Mouse (Mus musculus) megakaryocyte, adult 5-6 weeks (primary cell): Measurements from ENCODE around the gene Kdelr3. TPM values are rescaled to one million over a fixed set of nuclear protein-coding genes. Genes with fewer than 3 reads are reported as not detected.

Source experiments
- ATAC-seq: 2 replicates; pipeline ENCODE4 v1.8.0; 2016; ENCODE audit warnings: mild to moderate bottlenecking, inconsistent platforms; ENCODE audit not compliant: poor library complexity, severe bottlenecking
- total RNA-seq, 2 experiments: library from RNA; stranded (forward) in 1 of 2; stranded (reverse) in 1 of 2; fragments of 153-499, 151-499 nt in 1 of 2; fragments of 221-1000, 200-1000 nt in 1 of 2; gene quantifications; 2 replicates each; pipeline versions ENCODE4 v1.2.3 to v1.2.4; 2015 to 2017

Gene Kdelr3
- total RNA-seq, 2 experiments from 2014 or later: not detected

DNA sequence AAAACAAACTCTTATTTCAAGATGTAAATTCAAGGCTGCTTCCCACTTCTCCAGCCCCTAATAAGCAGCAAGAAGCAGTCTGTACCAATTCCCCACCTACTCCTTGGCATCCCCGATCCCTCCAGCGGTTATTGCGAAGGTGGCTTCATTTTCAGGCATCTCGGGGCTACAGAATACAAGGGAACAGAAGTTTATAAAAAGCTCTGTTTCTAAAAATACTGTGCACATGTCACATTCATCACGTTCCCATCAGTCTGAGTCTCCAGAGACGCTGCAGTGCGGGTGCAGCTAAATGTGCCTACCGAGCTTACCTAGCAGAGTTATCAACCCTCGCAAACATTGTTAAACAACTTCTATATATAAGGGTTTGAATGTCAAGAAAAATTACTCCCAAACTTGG lies 46.2 kb downstream of the Kdelr3 start:
- ATAC-seq: no peak

DNA sequence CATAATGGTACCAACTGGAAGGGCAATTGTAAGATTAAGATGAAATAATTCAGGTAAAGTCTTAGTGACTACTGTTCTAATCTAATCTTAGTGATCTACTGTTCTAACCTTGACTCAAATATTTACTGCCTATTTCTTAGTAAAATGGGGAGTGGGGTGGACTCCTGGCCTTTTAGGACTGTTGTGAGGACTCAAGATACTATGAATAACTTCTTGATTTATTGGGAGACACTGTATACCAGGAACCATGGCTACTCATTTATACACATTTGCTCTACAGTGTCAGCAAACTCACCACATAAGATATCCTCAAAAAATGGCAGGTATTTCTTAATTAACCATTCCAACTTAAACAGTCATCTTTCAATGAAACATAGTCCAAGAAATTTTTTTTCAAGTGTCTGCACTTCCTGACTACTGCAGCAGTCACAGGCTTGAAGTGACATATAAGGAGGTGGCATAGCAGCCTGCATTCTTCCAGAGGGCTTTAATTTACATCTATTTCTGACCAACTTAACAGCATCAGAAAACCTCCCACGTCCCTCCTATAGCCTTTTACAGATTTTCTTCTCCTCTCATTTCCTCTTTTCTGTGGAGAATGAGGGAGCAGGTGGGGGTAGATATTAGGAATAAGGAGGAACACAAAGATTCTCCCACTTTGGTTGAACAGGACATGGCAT lies 59.5 kb downstream of the Kdelr3 start:
- ATAC-seq: no peak

DNA sequence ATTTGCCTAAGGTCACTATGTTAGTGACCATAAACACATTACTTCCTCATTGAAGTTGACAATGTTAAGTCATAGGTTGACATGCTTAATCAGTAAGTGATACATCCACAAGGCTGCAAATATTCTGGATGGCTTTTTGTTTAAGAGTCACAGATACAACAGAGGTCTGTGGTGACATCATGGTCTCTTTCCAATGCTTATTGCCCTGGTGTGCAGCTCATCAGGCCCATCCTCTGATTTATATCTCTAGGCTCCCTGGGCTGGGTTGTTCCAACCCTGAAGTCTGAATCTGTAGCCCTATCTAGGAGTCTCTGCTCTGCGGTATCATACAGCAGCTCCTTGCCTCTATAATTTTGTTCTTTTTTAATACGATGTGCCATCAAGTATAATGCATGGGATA lies 60.7 kb downstream of the Kdelr3 start:
- no peak for ATAC-seq

Other genes starting within 250 kb of the Kdelr3 start
- not detected in 2 replicates for gene Baiap2l2, start 230.9 kb upstream of the Kdelr3 start, total RNA-seq (2015)
- gene Baiap2l2, start 230.9 kb upstream of the Kdelr3 start, total RNA-seq (2017): not detected in 2 replicates
- gene Pla2g6, start 188.0 kb upstream of the Kdelr3 start, total RNA-seq (2015): 1.3 and 2.7 TPM in 2 replicates
- gene Pla2g6, start 188.0 kb upstream of the Kdelr3 start, total RNA-seq (2017): 1.4 TPM in 2 replicates
- gene Maff, start 169.8 kb upstream of the Kdelr3 start, total RNA-seq (2015): 1.7 and 5.4 TPM in 2 replicates
- 1.4 and 2.7 TPM in 2 replicates for gene Maff, start 169.8 kb upstream of the Kdelr3 start, total RNA-seq (2017)
- gene Tmem184b, start 112.8 kb upstream of the Kdelr3 start, total RNA-seq (2015): 31.1 and 33.3 TPM in 2 replicates
- 10.4 and 12.2 TPM in 2 replicates for gene Tmem184b, start 112.8 kb upstream of the Kdelr3 start, total RNA-seq (2017)
- 33.3 and 39.4 TPM in 2 replicates for gene Csnk1e, start 60.8 kb upstream of the Kdelr3 start, total RNA-seq (2015)
- 29.3 and 32.0 TPM in 2 replicates for gene Csnk1e, start 60.8 kb upstream of the Kdelr3 start, total RNA-seq (2017)
- gene Kcnj4, start 11.2 kb upstream of the Kdelr3 start, total RNA-seq (2015): not detected in 2 replicates
- gene Kcnj4, start 11.2 kb upstream of the Kdelr3 start, total RNA-seq (2017): not detected in 2 replicates
- gene Ddx17, start 30.3 kb downstream of the Kdelr3 start, total RNA-seq (2015): 108 TPM in 2 replicates
- 146 and 163 TPM in 2 replicates for gene Ddx17, start 30.3 kb downstream of the Kdelr3 start, total RNA-seq (2017)
- 3.7 and 7.0 TPM in 2 replicates for gene Dmc1, start 88.7 kb downstream of the Kdelr3 start, total RNA-seq (2015)
- gene Dmc1, start 88.7 kb downstream of the Kdelr3 start, total RNA-seq (2017): 5.1 and 5.3 TPM in 2 replicates
- gene Fam227a, start 142.5 kb downstream of the Kdelr3 start, total RNA-seq (2015): 0.20 and 0.87 TPM in 2 replicates
- gene Fam227a, start 142.5 kb downstream of the Kdelr3 start, total RNA-seq (2017): 0.12 and 1.2 TPM in 2 replicates
- 9.9 and 12.9 TPM in 2 replicates for gene Cby1, start 142.8 kb downstream of the Kdelr3 start, total RNA-seq (2015)
- gene Cby1, start 142.8 kb downstream of the Kdelr3 start, total RNA-seq (2017): 45.0 and 52.0 TPM in 2 replicates
- 161 and 184 TPM in 2 replicates for gene Tomm22, start 154.4 kb downstream of the Kdelr3 start, total RNA-seq (2015)
- gene Tomm22, start 154.4 kb downstream of the Kdelr3 start, total RNA-seq (2017): 81.2 and 82.1 TPM in 2 replicates
- gene Josd1, start 171.5 kb downstream of the Kdelr3 start, total RNA-seq (2015): 6.7 and 8.0 TPM in 2 replicates
- gene Josd1, start 171.5 kb downstream of the Kdelr3 start, total RNA-seq (2017): 10.7 and 13.0 TPM in 2 replicates
- gene Gtpbp1, start 174.4 kb downstream of the Kdelr3 start, total RNA-seq (2015): 31.2 and 31.9 TPM in 2 replicates
- 36.8 and 56.8 TPM in 2 replicates for gene Gtpbp1, start 174.4 kb downstream of the Kdelr3 start, total RNA-seq (2017)
- 53.6 and 54.4 TPM in 2 replicates for gene Sun2, start 226.1 kb downstream of the Kdelr3 start, total RNA-seq (2015)
- 129 and 161 TPM in 2 replicates for gene Sun2, start 226.1 kb downstream of the Kdelr3 start, total RNA-seq (2017)